ENCODE assay signal across 30 mouse cellular contexts in the genomic region with DNA sequence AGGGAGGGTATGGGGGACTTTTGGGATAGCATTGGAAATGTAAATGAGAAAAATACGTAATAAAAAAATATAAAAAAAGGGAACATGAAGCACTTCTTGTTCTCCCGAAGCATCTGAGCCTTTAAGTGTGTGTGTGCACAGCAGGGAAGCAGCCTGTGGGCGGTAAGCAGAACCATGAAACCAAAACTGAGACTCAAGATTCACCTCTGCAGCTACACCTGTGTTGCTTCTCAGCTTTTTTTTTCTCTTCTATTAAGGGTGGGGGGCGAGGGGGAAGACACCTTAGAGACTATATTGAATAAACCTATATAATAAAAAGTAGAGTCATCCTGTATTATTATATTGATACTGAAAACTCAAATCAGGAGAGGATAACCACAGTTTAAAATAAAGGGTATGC.
"Had no signal": no experiment of that assay in that cellular context is flagged by ENCODE, and none has a peak within 500 bp of the region (broad histone marks: within the 10 kb centered on the region; RNA-seq: fewer than 3 reads in every experiment).

No protein-coding gene starts in this region.

- DNase-seq: heart, postnatal 10 days; heart, postnatal 14 days; heart, postnatal 36 days; heart, postnatal 4 days; kidney, adult 11 months; kidney, adult 18-20 months; kidney, adult 2 months; kidney, adult 8-10 months; kidney, adult 9 months; kidney, postnatal 10 days; kidney, postnatal 25 days; kidney, postnatal 36 days; kidney, postnatal 4 days; layer of hippocampus, adult 9-11 months; layer of hippocampus, postnatal 36 days had no signal

- H3K27ac ChIP-seq: heart, embryonic 13.5 days; heart, embryonic 15.5 days; hindbrain, embryonic 10.5 days; hindbrain, embryonic 12.5 days; hindbrain, embryonic 13.5 days; hindbrain, embryonic 14.5 days; hindbrain, embryonic 15.5 days; hindbrain, postnatal 0 days; intestine, embryonic 15.5 days; kidney, embryonic 15.5 days; kidney, postnatal 0 days; layer of hippocampus, adult 2 months; left cerebral cortex, adult 2 months had no signal

- H3K36me3 ChIP-seq: heart, embryonic 12.5 days; heart, embryonic 15.5 days; hindbrain, embryonic 10.5 days; hindbrain, embryonic 12.5 days; kidney, embryonic 15.5 days had no signal

- H3K9ac ChIP-seq: heart, embryonic 12.5 days; heart, embryonic 13.5 days; heart, embryonic 15.5 days; hindbrain, embryonic 12.5 days; hindbrain, embryonic 13.5 days; hindbrain, embryonic 14.5 days; hindbrain, embryonic 15.5 days; intestine, embryonic 15.5 days; kidney, embryonic 15.5 days had no signal

- H3K27me3 ChIP-seq: heart, embryonic 12.5 days; heart, embryonic 13.5 days; heart, embryonic 15.5 days; hindbrain, embryonic 12.5 days; hindbrain, embryonic 13.5 days; hindbrain, embryonic 15.5 days; intestine, embryonic 15.5 days; kidney, embryonic 15.5 days had no signal

- H3K4me3 ChIP-seq: heart, embryonic 12.5 days; heart, embryonic 13.5 days; heart, embryonic 15.5 days; hindbrain, embryonic 10.5 days; hindbrain, embryonic 12.5 days; hindbrain, embryonic 13.5 days; hindbrain, embryonic 15.5 days; intestine, embryonic 15.5 days; kidney, embryonic 15.5 days; layer of hippocampus, adult 2 months; left cerebral cortex, adult 2 months had no signal

- H3K4me2 ChIP-seq: heart, embryonic 11.5 days; heart, embryonic 12.5 days; heart, embryonic 13.5 days; heart, embryonic 15.5 days; hindbrain, embryonic 12.5 days; hindbrain, embryonic 13.5 days; hindbrain, embryonic 14.5 days; hindbrain, embryonic 15.5 days; intestine, embryonic 15.5 days; kidney, embryonic 15.5 days had no signal

- H3K4me1 ChIP-seq: heart, embryonic 15.5 days; hindbrain, embryonic 10.5 days; hindbrain, embryonic 12.5 days; hindbrain, embryonic 13.5 days; hindbrain, embryonic 15.5 days; intestine, embryonic 15.5 days; kidney, embryonic 15.5 days had no signal

- H3K9me3 ChIP-seq: heart, embryonic 13.5 days; heart, embryonic 15.5 days; hindbrain, embryonic 10.5 days; hindbrain, embryonic 12.5 days; hindbrain, embryonic 13.5 days; hindbrain, embryonic 15.5 days; intestine, embryonic 15.5 days; kidney, embryonic 15.5 days had no signal
